ENCODE assay signal across 19 mouse cellular contexts in genomic region chr17:56229943-56230342, GRCm38 (mm10). TPM values are rescaled to one million over a fixed set of nuclear protein-coding genes. Genes with fewer than 3 reads are reported as not detected.
DNase-seq lines count a peak whose midpoint lies in the region; ATAC-seq and TF ChIP-seq lines count a peak whose summit lies in the region.
"Had no signal": no experiment of that assay in that cellular context is flagged by ENCODE, and none has a peak within 500 bp of the region (broad histone marks: within the 10 kb centered on the region; RNA-seq: fewer than 3 reads in every experiment).

No protein-coding gene starts in this region.

- peak; percentile 79 to 91 for DNase-seq in layer of hippocampus, adult 18-20 months (ENCODE audit: low spot score in 2 of 2)
- DNase-seq in left cerebral cortex, adult 2 months (ENCODE audit: extremely low spot score in 1 of 2, low spot score in 2 of 2) = peak; percentile 67 to 80
- peak; percentile 75 for DNase-seq in right cerebral cortex, postnatal 14 days
- no peak for DNase-seq in thymus, postnatal 0 days (ENCODE audit: low spot score)
- DNase-seq in adipocyte (ENCODE audit: low spot score) = no peak
- DNase-seq: adrenal gland, postnatal 36 days; cerebellum, postnatal 14 days; kidney, adult 18-20 months; lung, postnatal 14 days; thymus, postnatal 36 days had no signal

- no peaks in the 10 kb centered on the region for H3K9me3 ChIP-seq in kidney, embryonic 15.5 days (replicated peaks)
- H3K9me3 ChIP-seq: embryonic facial prominence, embryonic 12.5 days; G1E; limb, embryonic 10.5 days; stomach, embryonic 15.5 days had no signal

- 0 out of 2 replicates have a peak, but pooled peaks cover 7% of the 10 kb centered on the region for H3K27me3 ChIP-seq in kidney, embryonic 15.5 days
- H3K27me3 ChIP-seq: embryonic facial prominence, embryonic 12.5 days; stomach, embryonic 15.5 days had no signal

- intact Hi-C loops in left cerebral cortex, adult 2 months (cut with DNase I) = no loop called here

- no peaks in the 10 kb centered on the region for H3K36me3 ChIP-seq in kidney, embryonic 15.5 days
- H3K36me3 ChIP-seq: embryonic facial prominence, embryonic 12.5 days; G1E; limb, embryonic 10.5 days; stomach, embryonic 15.5 days had no signal

- no peak overlapping the region for H3K4me2 ChIP-seq in kidney, embryonic 15.5 days
- H3K4me2 ChIP-seq: embryonic facial prominence, embryonic 12.5 days; hindbrain, embryonic 14.5 days; stomach, embryonic 15.5 days had no signal

- peak; percentile 71 for ATAC-seq in frontal cortex, adult (ENCODE audit: low TSS enrichment)
- no peak for ATAC-seq in kidney, embryonic 15.5 days (replicated peaks; ENCODE audit: low FRiP score)

- H3K4me1 ChIP-seq in kidney, embryonic 15.5 days = peaks cover 5% of the 10 kb centered on the region; the same call in 1 of the 2 replicates
- H3K4me1 ChIP-seq: embryonic facial prominence, embryonic 12.5 days; stomach, embryonic 15.5 days had no signal

- TF ChIP-seq CTCF in left cerebral cortex, adult 2 months (IDR thresholded peaks at IDR 0.05) = no peak

- WGBS in kidney, embryonic 15.5 days = 60% methylated on average over 10 of the region's 10 CpGs

- H3K4me3 ChIP-seq in left cerebral cortex, adult 2 months = no peak overlapping the region
- no peak overlapping the region for H3K4me3 ChIP-seq in kidney, embryonic 15.5 days (replicated peaks)
- H3K4me3 ChIP-seq: embryonic facial prominence, embryonic 12.5 days; limb, embryonic 10.5 days; myocyte; stomach, embryonic 15.5 days had no signal

- no peak overlapping the region for H3K9ac ChIP-seq in kidney, embryonic 15.5 days
- H3K9ac ChIP-seq: embryonic facial prominence, embryonic 12.5 days; hindbrain, embryonic 14.5 days; liver, embryonic 14.5 days; stomach, embryonic 15.5 days had no signal

- H3K27ac ChIP-seq in left cerebral cortex, adult 2 months = peak overlapping the region; percentile 63
- H3K27ac ChIP-seq in kidney, embryonic 15.5 days = no peak overlapping the region
- H3K27ac ChIP-seq: embryonic facial prominence, embryonic 12.5 days; hindbrain, embryonic 14.5 days; limb, embryonic 10.5 days; liver, embryonic 14.5 days; stomach, embryonic 15.5 days had no signal

RNA-seq across cellular contexts. Expression of gene Dpp9, which starts 11.2 kb away (rescaled TPM):
- total RNA-seq in layer of hippocampus, adult 18-20 months (2021) = 10 to 100 TPM; 61.7 to 63.8 TPM
- 10 to 100 TPM; 70.7 to 74.1 TPM for total RNA-seq in left cerebral cortex, adult 2 months (2021)
- polyA plus RNA-seq in kidney, embryonic 15.5 days (2015; fragmentation: Nextera tagmentation; extraction: Ambion mirVana) = 38.9 and 43.8 TPM in 2 replicates
- polyA plus RNA-seq in thymus, postnatal 0 days (2015; fragmentation: Nextera tagmentation; extraction: Ambion mirVana) = 30.5 and 32.7 TPM in 2 replicates

RNA-seq across cellular contexts. Expression of gene Fem1a, which starts 26.7 kb away (rescaled TPM):
- 10 to 100 TPM; 35.3 TPM for total RNA-seq in layer of hippocampus, adult 18-20 months (2021)
- 10 to 100 TPM; 31.8 to 34.6 TPM for total RNA-seq in left cerebral cortex, adult 2 months (2021)
- 13.1 TPM in 2 replicates for polyA plus RNA-seq in kidney, embryonic 15.5 days (2015; fragmentation: Nextera tagmentation; extraction: Ambion mirVana)
- polyA plus RNA-seq in thymus, postnatal 0 days (2015; fragmentation: Nextera tagmentation; extraction: Ambion mirVana) = 11.1 and 12.9 TPM in 2 replicates

RNA-seq across cellular contexts. Expression of gene Mydgf, which starts 46.2 kb away (rescaled TPM):
- 10 to 100 TPM; 41.7 to 44.3 TPM for total RNA-seq in layer of hippocampus, adult 18-20 months (2021)
- 10 to 100 TPM; 39.5 to 41.2 TPM for total RNA-seq in left cerebral cortex, adult 2 months (2021)
- polyA plus RNA-seq in kidney, embryonic 15.5 days (2015; fragmentation: Nextera tagmentation; extraction: Ambion mirVana) = 90.7 and 96.4 TPM in 2 replicates
- polyA plus RNA-seq in thymus, postnatal 0 days (2015; fragmentation: Nextera tagmentation; extraction: Ambion mirVana) = 58.6 and 59.2 TPM in 2 replicates

RNA-seq across cellular contexts. Expression of gene Ticam1, which starts 46.6 kb away (rescaled TPM):
- 1 to 10 TPM; 7.9 to 8.2 TPM for total RNA-seq in layer of hippocampus, adult 18-20 months (2021)
- total RNA-seq in left cerebral cortex, adult 2 months (2021) = 1 to 10 TPM; 6.9 to 7.2 TPM
- polyA plus RNA-seq in kidney, embryonic 15.5 days (2015; fragmentation: Nextera tagmentation; extraction: Ambion mirVana) = 6.0 and 6.2 TPM in 2 replicates
- polyA plus RNA-seq in thymus, postnatal 0 days (2015; fragmentation: Nextera tagmentation; extraction: Ambion mirVana) = 2.5 and 3.0 TPM in 2 replicates

Comparison
In these comparisons a context has a peak if more than half of its experiments do, and no peak if none do; other contexts are left out.
1. DNase-seq: peak in layer of hippocampus, adult 18-20 months (2 of 2), left cerebral cortex, adult 2 months (2 of 2) and right cerebral cortex, postnatal 14 days (single experiment); none in thymus, postnatal 0 days (single experiment) and adipocyte (single experiment).